Mouse (Mus musculus) CH12.LX (cell line): ENCODE data around the gene Mindy3. TPM values are rescaled to one million over a fixed set of nuclear protein-coding genes. Genes with fewer than 3 reads are reported as not detected.

ENCODE experiments used
- DNase-seq: peaks from one replicate; pipeline ENCODE4 v3.0.0-alpha.2; 2013; ENCODE audit errors: extremely low read depth
- H3K27ac ChIP-seq: 2 replicates; pipeline ENCODE4 v1.5.1; 2012; ENCODE audit warnings: low read depth, mild to moderate bottlenecking, control low read depth, moderate library complexity; ENCODE audit not compliant: insufficient read depth
- H3K27me3 ChIP-seq: replicated peaks from 2 replicates; pipeline ENCODE3; 2012; ENCODE audit warnings: inconsistent platforms
- H3K36me3 ChIP-seq, 2 experiments: replicated peaks in 1 of 2; 2 replicates each; pipeline versions ENCODE3 to v1.6.1; 2012; ENCODE audit warnings: inconsistent platforms in 1 of 2, low read length in 1 of 2, mild to moderate bottlenecking in 1 of 2, mixed read lengths in 1 of 2, moderate library complexity in 1 of 2; ENCODE audit not compliant: control insufficient read depth in 1 of 2, insufficient read depth in 1 of 2
- H3K4me1 ChIP-seq, 2 experiments: 2 replicates each; pipeline ENCODE4 v1.6.1; 2012; ENCODE audit warnings: inconsistent platforms in 1 of 2, moderate library complexity in 1 of 2; ENCODE audit not compliant: insufficient read depth in 2 of 2, control insufficient read depth in 1 of 2
- H3K4me2 ChIP-seq: 2 replicates; pipeline ENCODE4 v1.6.1; 2012; ENCODE audit warnings: low read depth, mild to moderate bottlenecking, control low read depth; ENCODE audit not compliant: poor library complexity, insufficient read depth, severe bottlenecking
- H3K4me3 ChIP-seq, 3 experiments: fragments of 150-350 bp in 1 of 3; sonication (generic) in 1 of 3; replicated peaks in 1 of 3; 2 replicates each; pipeline versions ENCODE3 to v1.5.1; 2011 to 2012; ENCODE audit warnings: low read depth in 2 of 3, low read length in 2 of 3, mild to moderate bottlenecking in 2 of 3, moderate library complexity in 2 of 3, control low read depth in 1 of 3, improper control_type of control experiment in 1 of 3, inconsistent platforms in 1 of 3, mixed read lengths in 1 of 3; ENCODE audit not compliant: poor library complexity in 1 of 3
- H3K79me2 ChIP-seq: replicated peaks from 2 replicates; pipeline ENCODE4 v1.6.1; 2012; ENCODE audit warnings: mild to moderate bottlenecking, moderate library complexity; ENCODE audit not compliant: control insufficient read depth, poor library complexity, insufficient read depth, severe bottlenecking; ENCODE audit errors: extremely low read depth
- H3K9ac ChIP-seq: 2 replicates; pipeline ENCODE4 v1.6.1; 2012; ENCODE audit warnings: low read depth, mild to moderate bottlenecking, control low read depth, moderate library complexity; ENCODE audit not compliant: insufficient read depth
- H3K9me3 ChIP-seq: replicated peaks from 2 replicates; pipeline ENCODE3; 2012; ENCODE audit warnings: low read length, inconsistent platforms, mixed read lengths
- BHLHE40 ChIP-seq: IDR thresholded peaks from 2 replicates; pipeline ENCODE4 v1.6.1; 2011; ENCODE audit warnings: mild to moderate bottlenecking, low read depth, low read length, improper control_type of control experiment
- CHD1 ChIP-seq: IDR thresholded peaks from 2 replicates; pipeline ENCODE4 v1.6.1; 2012; ENCODE audit warnings: low read depth, low read length, improper control_type of control experiment, inconsistent platforms
- CTCF ChIP-seq, 2 experiments: IDR thresholded peaks in 1 of 2; conservative IDR thresholded peaks in 1 of 2; 2 replicates each; pipeline ENCODE4 v1.5.1; 2011 to 2012; ENCODE audit warnings: low read depth in 2 of 2, low read length in 2 of 2, improper control_type of control experiment in 1 of 2, inconsistent platforms in 1 of 2, mild to moderate bottlenecking in 1 of 2, moderate library complexity in 1 of 2
- E2F4 ChIP-seq: IDR thresholded peaks from 2 replicates; pipeline ENCODE4 v1.6.1; 2011; ENCODE audit warnings: low read depth, low read length, improper control_type of control experiment; ENCODE audit not compliant: insufficient replicate concordance
- ELF1 ChIP-seq: IDR thresholded peaks from 2 replicates; pipeline ENCODE4 v1.6.1; 2014; ENCODE audit warnings: low read depth, mild to moderate bottlenecking, inconsistent platforms, low read length, improper control_type of control experiment
- EP300 ChIP-seq: IDR thresholded peaks from 2 replicates; pipeline ENCODE4 v1.6.1; 2011; ENCODE audit warnings: low read length, improper control_type of control experiment
- ETS1 ChIP-seq: conservative IDR thresholded peaks from 2 replicates; pipeline ENCODE4 v1.6.1; 2012; ENCODE audit warnings: low read depth, mild to moderate bottlenecking, inconsistent platforms, low read length, improper control_type of control experiment, moderate library complexity
- GABPA ChIP-seq: IDR thresholded peaks from 2 replicates; pipeline ENCODE4 v1.6.1; 2012; ENCODE audit warnings: low read depth, low read length, improper control_type of control experiment, inconsistent platforms; ENCODE audit not compliant: insufficient replicate concordance
- HCFC1 ChIP-seq: IDR thresholded peaks from 2 replicates; pipeline ENCODE4 v1.6.1; 2012; ENCODE audit warnings: low read depth, mild to moderate bottlenecking, inconsistent platforms, low read length, improper control_type of control experiment
- JUN ChIP-seq: IDR thresholded peaks from 2 replicates; pipeline ENCODE4 v1.6.1; 2011; ENCODE audit warnings: low read depth, mild to moderate bottlenecking, low read length, improper control_type of control experiment, moderate library complexity; ENCODE audit not compliant: insufficient read depth
- JUND ChIP-seq: conservative IDR thresholded peaks from 2 replicates; pipeline ENCODE4 v1.6.1; 2011; ENCODE audit warnings: low read depth, low read length, improper control_type of control experiment
- KAT2A ChIP-seq: IDR thresholded peaks from 2 replicates; pipeline ENCODE4 v1.6.1; 2012; ENCODE audit warnings: low read length, improper control_type of control experiment, inconsistent platforms; ENCODE audit not compliant: insufficient replicate concordance
- MAFK ChIP-seq: IDR thresholded peaks from 2 replicates; pipeline ENCODE4 v1.6.1; 2011; ENCODE audit warnings: low read length, improper control_type of control experiment; ENCODE audit not compliant: insufficient replicate concordance
- MAX ChIP-seq: IDR thresholded peaks from 2 replicates; pipeline ENCODE4 v1.6.1; 2011; ENCODE audit warnings: low read length, improper control_type of control experiment
- MAZ ChIP-seq: IDR thresholded peaks from 2 replicates; pipeline ENCODE4 v1.6.1; 2012; ENCODE audit warnings: low read depth, mild to moderate bottlenecking, inconsistent platforms, low read length, improper control_type of control experiment, moderate library complexity
- MEF2A ChIP-seq: IDR thresholded peaks from 2 replicates; pipeline ENCODE4 v1.6.1; 2014; ENCODE audit warnings: low read depth, mild to moderate bottlenecking, inconsistent platforms, low read length, improper control_type of control experiment, borderline replicate concordance
- MYC ChIP-seq: IDR thresholded peaks from 2 replicates; pipeline ENCODE4 v1.6.1; 2011; ENCODE audit warnings: low read depth, mild to moderate bottlenecking, improper control_type of control experiment, low read length
- NRF1 ChIP-seq: IDR thresholded peaks from 2 replicates; pipeline ENCODE4 v1.6.1; 2014; ENCODE audit warnings: low read depth, mild to moderate bottlenecking, inconsistent platforms, low read length, improper control_type of control experiment, moderate library complexity
- PAX5 ChIP-seq: IDR thresholded peaks from 2 replicates; pipeline ENCODE4 v1.6.1; 2012; ENCODE audit warnings: low read length, inconsistent platforms, mixed read lengths
- POLR2A ChIP-seq: IDR thresholded peaks from 2 replicates; pipeline ENCODE4 v1.6.1; 2011; ENCODE audit warnings: low read depth, mild to moderate bottlenecking, improper control_type of control experiment, low read length
- POLR2AphosphoS2 ChIP-seq: IDR thresholded peaks from 2 replicates; pipeline ENCODE4 v1.6.1; 2011; ENCODE audit warnings: low read depth, low read length, improper control_type of control experiment
- RAD21 ChIP-seq: IDR thresholded peaks from 2 replicates; pipeline ENCODE4 v1.6.1; 2011; ENCODE audit warnings: low read depth, mild to moderate bottlenecking, low read length, improper control_type of control experiment, moderate library complexity
- RCOR1 ChIP-seq: conservative IDR thresholded peaks from 2 replicates; pipeline ENCODE4 v1.6.1; 2012; ENCODE audit warnings: low read depth, mild to moderate bottlenecking, inconsistent platforms, low read length, improper control_type of control experiment
- SIN3A ChIP-seq: IDR thresholded peaks from 2 replicates; pipeline ENCODE4 v1.6.1; 2012; ENCODE audit warnings: low read length, improper control_type of control experiment, inconsistent platforms
- SMC3 ChIP-seq: IDR thresholded peaks from 2 replicates; pipeline ENCODE4 v1.6.1; 2011; ENCODE audit warnings: low read depth, low read length, improper control_type of control experiment
- TBP ChIP-seq: conservative IDR thresholded peaks from 2 replicates; pipeline ENCODE4 v1.6.1; 2011; ENCODE audit warnings: low read depth, low read length, improper control_type of control experiment
- TCF12 ChIP-seq: IDR thresholded peaks from 2 replicates; pipeline ENCODE4 v1.6.1; 2014; ENCODE audit warnings: low read depth, mild to moderate bottlenecking, inconsistent platforms, low read length, improper control_type of control experiment
- UBTF ChIP-seq: IDR thresholded peaks from 2 replicates; pipeline ENCODE4 v1.6.1; 2012; ENCODE audit warnings: low read depth, mild to moderate bottlenecking, inconsistent platforms, low read length, improper control_type of control experiment, moderate library complexity
- USF1 ChIP-seq: IDR thresholded peaks from 2 replicates; pipeline ENCODE4 v1.6.1; 2014; ENCODE audit warnings: low read depth, mild to moderate bottlenecking, inconsistent platforms, low read length, improper control_type of control experiment
- USF2 ChIP-seq: conservative IDR thresholded peaks from 2 replicates; pipeline ENCODE4 v1.6.1; 2011; ENCODE audit warnings: low read depth, low read length, improper control_type of control experiment
- ZC3H11A ChIP-seq: IDR thresholded peaks from 2 replicates; pipeline ENCODE4 v1.6.1; 2012; ENCODE audit warnings: low read depth, mild to moderate bottlenecking, inconsistent platforms, low read length, improper control_type of control experiment
- ZKSCAN1 ChIP-seq: IDR thresholded peaks from 2 replicates; pipeline ENCODE4 v1.6.1; 2012; ENCODE audit warnings: low read depth, inconsistent platforms, low read length, improper control_type of control experiment, borderline replicate concordance
- ZMIZ1 ChIP-seq: IDR thresholded peaks from 2 replicates; pipeline ENCODE4 v1.6.1; 2012; ENCODE audit warnings: low read depth, mild to moderate bottlenecking, inconsistent platforms, low read length, improper control_type of control experiment
- ZNF384 ChIP-seq: IDR thresholded peaks from 2 replicates; pipeline ENCODE4 v1.6.1; 2012; ENCODE audit warnings: low read depth, low read length, improper control_type of control experiment, inconsistent platforms
- dilution Hi-C: fragments of 300-500 bp; cut with MboI; formaldehyde crosslinking; loops from 2 replicates; pipeline ENCODE4 v1.14.3; 2020; ENCODE audit warnings: low sequenced_read_pairs; ENCODE audit not compliant: extremely low pct_unique_long_range_greater_than_20kb, extremely low pct_ligation_motif_present
- in situ Hi-C: fragments of 300-500 bp; cut with MboI; formaldehyde crosslinking; loops from 3 replicates; pipeline ENCODE4 v1.14.3; 2019; ENCODE audit warnings: low sequenced_read_pairs, low pct_ligation_motif_present, low pct_unique_long_range_greater_than_20kb, mixed read lengths
- polyA plus RNA-seq: library from polyadenylated mRNA; unstranded; fragments of >175 nt; gene quantifications from 2 replicates; pipeline ENCODE4 v1.2.1, GENCODE M21; 2012; ENCODE audit warnings: low read depth; ENCODE audit not compliant: insufficient read length
- total RNA-seq, 2 experiments: library from RNA; depleted of rRNA; stranded (reverse); fragments of 300-350 nt in 1 of 2; fragments of >200 nt in 1 of 2; gene quantifications; 2 replicates each; pipeline ENCODE4 v1.2.3; 2012 to 2014

Gene Mindy3
- total and polyA plus RNA-seq, 3 experiments: 20.7 to 43.7 (median 33.8) TPM

- Histone ChIP-seq H3K4me2 (no peak overlapping the region), H3K9ac (no peak overlapping the region), H3K4me3 (no peak overlapping the region), H3K27ac (no peak overlapping the region), H3K79me2 (no peaks in the 10 kb centered on the region), H3K27me3 (no peaks in the 10 kb centered on the region), H3K9me3 (no peaks in the 10 kb centered on the region), H3K36me3 (no peaks in the 10 kb centered on the region), H3K4me1 (no peaks in the 10 kb centered on the region)
- in situ Hi-C loops (loop anchor here (25.0 kb wide), 1 partner anchor 805 kb away; no protein-coding TSS in a partner anchor), dilution Hi-C loops (no loop called here)
- DNase-seq: no peak
- TF ChIP-seq SIN3A: no peak
These were observed 12.8 kb upstream of the Mindy3 start for GRCm38 (mm10) chr2:12432055-12432454.

DNA sequence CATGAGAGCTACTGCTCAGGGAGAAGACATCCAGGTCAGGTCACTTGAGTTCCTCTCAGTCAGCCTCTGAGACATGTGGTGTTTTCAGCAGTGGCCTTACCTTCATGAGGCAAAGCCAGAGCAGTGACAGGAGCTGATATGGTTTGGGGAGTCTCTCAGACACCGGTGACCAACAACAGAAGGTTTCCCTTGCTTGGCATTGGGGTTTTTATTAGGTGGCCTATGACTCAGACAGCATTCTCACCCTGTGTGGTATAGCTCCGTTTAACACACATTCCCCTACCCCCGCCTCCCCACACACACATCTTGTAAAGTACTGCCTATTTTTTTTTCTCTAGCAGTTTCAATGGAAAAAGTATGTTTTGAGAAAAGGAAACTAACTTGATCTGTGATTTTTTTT, 5.1 kb upstream of the Mindy3 start:
- H3K4me1 ChIP-seq: peaks cover 0 to 5% of the 10 kb centered on the region in 2 experiments; a peak in 1 of 4 replicates
- peak; percentile 43 for DNase-seq
- no peaks in the 10 kb centered on the region for H3K36me3 ChIP-seq
- in situ Hi-C loops (no loop called here), dilution Hi-C loops (no loop called here)
- no peak overlapping the region for H3K4me3 ChIP-seq
- H3K27ac ChIP-seq: no peak overlapping the region
- H3K4me2 ChIP-seq: no peak overlapping the region
- H3K9ac ChIP-seq: no peak overlapping the region
- no peaks in the 10 kb centered on the region for H3K79me2 ChIP-seq
- no peaks in the 10 kb centered on the region for H3K27me3 ChIP-seq
- no peaks in the 10 kb centered on the region for H3K9me3 ChIP-seq
- TF ChIP-seq HCFC1 (no peak), ELF1 (no peak), MEF2A (0 out of 2 replicates have a peak, but pooled peaks have one; percentile 19), USF1 (no peak), RAD21 (no peak), EP300 (peak; percentile 54), JUN (no peak), ZKSCAN1 (no peak), SMC3 (no peak), RCOR1 (no peak), UBTF (no peak), CTCF (conservative IDR thresholded peaks at IDR 0.05 in 1 of 2, IDR thresholded peaks at IDR 0.05 in 1 of 2; ENCODE audit: low read depth in 2 of 2, low read length in 2 of 2) (no peak), USF2 (no peak), CHD1 (no peak), ZC3H11A (no peak), POLR2A (no peak), MAX (no peak), ZNF384 (peak; percentile 89), E2F4 (no peak), MAZ (no peak), ETS1 (peak; percentile 15; the same call in 1 of the 2 replicates), BHLHE40 (0 out of 2 replicates have a peak, but pooled peaks have one; percentile 10), MYC (no peak), POLR2AphosphoS2 (no peak), SIN3A (no peak), MAFK (no peak), TCF12 (no peak), TBP (no peak), NRF1 (no peak), PAX5 (no peak), KAT2A (no peak), ZMIZ1 (no peak), GABPA (no peak), JUND (no peak)
